ENCODE assay signal across 28 mouse cellular contexts in the genomic region with DNA sequence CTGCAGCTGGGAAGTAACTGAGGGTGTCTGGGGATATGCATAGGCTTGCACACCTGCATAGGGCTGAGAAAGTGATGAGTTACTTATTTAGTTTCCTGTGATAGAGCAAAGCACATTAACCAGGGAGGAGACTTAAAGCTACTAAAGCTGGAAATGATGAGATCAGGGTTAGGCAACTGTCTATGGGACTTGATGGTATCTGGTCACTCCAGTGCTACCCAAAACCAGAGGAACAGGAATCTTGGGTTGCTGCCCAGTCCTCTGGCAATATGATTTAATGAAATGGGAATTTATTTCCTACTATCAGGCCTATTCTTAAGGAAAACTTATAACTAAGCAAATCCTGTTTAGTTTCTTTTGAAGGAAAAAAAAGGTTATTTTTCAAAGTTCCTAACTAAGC. TPM values are rescaled to one million over a fixed set of nuclear protein-coding genes. Genes with fewer than 3 reads are reported as not detected.
DNase-seq lines count a peak whose midpoint lies in the region; ATAC-seq lines count a peak whose summit lies in the region.
"Had no signal": no experiment of that assay in that cellular context is flagged by ENCODE, and none has a peak within 500 bp of the region (broad histone marks: within the 10 kb centered on the region; RNA-seq: fewer than 3 reads in every experiment).

No protein-coding gene starts in this region.

- no peak overlapping the region for H3K9ac ChIP-seq in heart, embryonic 12.5 days
- H3K9ac ChIP-seq: forebrain, postnatal 0 days; heart, embryonic 15.5 days; hindbrain, embryonic 13.5 days had no signal

- no peak overlapping the region for H3K4me3 ChIP-seq in macrophage (ENCODE audit: inconsistent target)
- H3K4me3 ChIP-seq in heart, embryonic 12.5 days: no peak overlapping the region
- H3K4me3 ChIP-seq: gastrocnemius, adult 2 months; heart, adult 2 months; heart, embryonic 15.5 days; hindbrain, embryonic 10.5 days; hindbrain, embryonic 13.5 days had no signal

- no peak overlapping the region for H3K4me2 ChIP-seq in heart, embryonic 12.5 days
- H3K4me2 ChIP-seq: heart, embryonic 11.5 days; heart, embryonic 15.5 days; hindbrain, embryonic 13.5 days had no signal

- no peak for ATAC-seq in heart, embryonic 12.5 days (ENCODE audit: insufficient number of reproducible peaks, low FRiP score)
- ATAC-seq: activated CD4-positive, CD25-positive, alpha-beta regulatory T cell, adult 4 months; forebrain, embryonic 14.5 days; forebrain, postnatal 0 days; hindbrain, embryonic 16.5 days had no signal

- H3K36me3 ChIP-seq in macrophage (ENCODE audit: inconsistent target): peaks cover 42% of the 10 kb centered on the region
- peaks cover 70% of the 10 kb centered on the region for H3K36me3 ChIP-seq in heart, embryonic 12.5 days

- no peaks in the 10 kb centered on the region for H3K9me3 ChIP-seq in heart, embryonic 12.5 days (replicated peaks)
- H3K9me3 ChIP-seq: G1E; heart, embryonic 15.5 days; hindbrain, embryonic 10.5 days; hindbrain, embryonic 13.5 days had no signal

- peak overlapping the region; percentile 99; the same call in 1 of the 2 replicates for H3K27ac ChIP-seq in macrophage
- no peak overlapping the region for H3K27ac ChIP-seq in heart, embryonic 12.5 days (ENCODE audit: poor library complexity, severe bottlenecking)
- H3K27ac ChIP-seq: gastrocnemius, adult 2 months; heart, adult 2 months; heart, embryonic 15.5 days; hindbrain, embryonic 10.5 days; hindbrain, embryonic 13.5 days had no signal

- DNase-seq in heart, adult 11 months: peak; percentile 55
- DNase-seq in heart, adult 8-10 months (ENCODE audit: low spot score): no peak
- DNase-seq in 3T3-L1 (ENCODE audit: low read depth, low spot score) (peak; percentile 10), adipocyte (ENCODE audit: low spot score) (peak; percentile 34)
- DNase-seq in layer of hippocampus, adult 9-11 months: no peak
- DNase-seq: adrenal gland, postnatal 10 days; adrenal gland, postnatal 36 days; B cell, adult 2 months; cerebellum, adult 18-20 months; cerebellum, adult 9-10 months; cerebellum, postnatal 14 days; forebrain, postnatal 0 days; gastrocnemius, adult 2 months; gastrocnemius, postnatal 14 days; heart, adult 2 months; heart, postnatal 10 days; heart, postnatal 36 days had no signal

- H3K4me1 ChIP-seq in heart, embryonic 12.5 days (replicated peaks): 0 out of 2 replicates have a peak, but pooled peaks cover 15% of the 10 kb centered on the region
- H3K4me1 ChIP-seq: heart, embryonic 15.5 days; hindbrain, embryonic 10.5 days; hindbrain, embryonic 13.5 days had no signal

- no peaks in the 10 kb centered on the region for H3K27me3 ChIP-seq in heart, embryonic 12.5 days (replicated peaks)
- H3K27me3 ChIP-seq: CH12.LX; heart, embryonic 15.5 days; hindbrain, embryonic 13.5 days had no signal

- peaks cover 60% of the 10 kb centered on the region for H3K79me2 ChIP-seq in macrophage (ENCODE audit: inconsistent target)

RNA-seq across cellular contexts. Expression of gene Fkbp15, which starts 34.2 kb away (rescaled TPM):
- total RNA-seq in heart, adult 8-10 months (2022): 10 to 100 TPM; 18.1 to 22.2 (median 20.3) TPM
- 100 to 1,000 TPM; 169 to 626 (median 517) TPM for total RNA-seq in macrophage (2018; cell fraction: chromatin; rRNA removed)
- 100 to 1,000 TPM; 103 to 194 (median 146) TPM for total RNA-seq in macrophage (2018; cell fraction: cytosol; rRNA removed)
- total RNA-seq in macrophage (2018; cell fraction: nucleus; rRNA removed): 100 to 1,000 TPM; 122 to 388 (median 268) TPM
- polyA plus RNA-seq in macrophage (2018): 137 to 171 TPM (median 154 TPM) in 3 replicates
- polyA plus RNA-seq in heart, embryonic 12.5 days (2016; fragmentation: Nextera tagmentation; extraction: Ambion mirVana): 18.2 and 19.6 TPM in 2 replicates

RNA-seq across cellular contexts. Expression of gene Slc31a1, which starts 34.4 kb away (rescaled TPM):
- total RNA-seq in heart, adult 8-10 months (2022): 10 to 100 TPM; 14.2 to 18.2 (median 15.2) TPM
- 10 to 100 TPM in 25 of 26 experiments, 1 to 10 TPM in 1; 9.1 to 64.5 (median 30.9) TPM for total RNA-seq in macrophage (2018; cell fraction: chromatin; rRNA removed)
- 100 to 1,000 TPM in 13 of 26 experiments, 10 to 100 TPM in 13; 80.7 to 117 (median 99.3) TPM for total RNA-seq in macrophage (2018; cell fraction: cytosol; rRNA removed)
- total RNA-seq in macrophage (2018; cell fraction: nucleus; rRNA removed): 100 to 1,000 TPM in 10 of 26 experiments, 10 to 100 TPM in 16; 37.3 to 132 (median 94.5) TPM
- polyA plus RNA-seq in macrophage (2018): 73.8 to 99.5 TPM (median 84.1 TPM) in 3 replicates
- 50.5 and 52.0 TPM in 2 replicates for polyA plus RNA-seq in heart, embryonic 12.5 days (2016; fragmentation: Nextera tagmentation; extraction: Ambion mirVana)

Comparison
In these comparisons a context has a peak if more than half of its experiments do, and no peak if none do; other contexts are left out.
1. DNase-seq: peak in heart, adult 11 months (single experiment), 3T3-L1 (single experiment) and adipocyte (single experiment); none in heart, adult 8-10 months (single experiment) and layer of hippocampus, adult 9-11 months (single experiment).